Mouse (Mus musculus) MEL (cell line): ENCODE data around the gene Gm11554. TPM values are rescaled to one million over a fixed set of nuclear protein-coding genes. Genes with fewer than 3 reads are reported as not detected.
"Not testable (repeated sequence)": the region's sequence is repeated elsewhere in the genome, so short reads cannot be mapped to it uniquely, and the experiment has no call there.

Experiments
- DNase-seq: peaks from one replicate; pipeline ENCODE4 v3.0.0; 2011; ENCODE audit warnings: low read depth, low spot score
- H3K27ac ChIP-seq: 2 replicates; pipeline ENCODE4 v1.5.1; 2012; ENCODE audit warnings: low read depth, mild to moderate bottlenecking, control low read depth, low read length, moderate library complexity; ENCODE audit not compliant: control insufficient read depth
- H3K27me3 ChIP-seq, 2 experiments: fragments of 150-350 bp in 1 of 2; sonication (generic) in 1 of 2; 2 replicates each; pipeline ENCODE4 v1.6.1; 2012; ENCODE audit warnings: low read length in 2 of 2, mild to moderate bottlenecking in 2 of 2, improper control_type of control experiment in 1 of 2, moderate library complexity in 1 of 2; ENCODE audit not compliant: insufficient read depth in 2 of 2, control insufficient read depth in 1 of 2
- H3K36me3 ChIP-seq, 2 experiments: 2 replicates each; pipeline ENCODE4 v1.6.1; 2012 to 2014; ENCODE audit warnings: low read length in 2 of 2, improper control_type of control experiment in 1 of 2, inconsistent platforms in 1 of 2, mild to moderate bottlenecking in 1 of 2; ENCODE audit not compliant: insufficient read depth in 2 of 2, control insufficient read depth in 1 of 2
- H3K4me1 ChIP-seq, 2 experiments: fragments of 150-350 bp in 1 of 2; sonication (generic) in 1 of 2; 2 replicates each; pipeline ENCODE4 v1.6.1; 2012; ENCODE audit warnings: low read length in 2 of 2, improper control_type of control experiment in 1 of 2, mild to moderate bottlenecking in 1 of 2; ENCODE audit not compliant: insufficient read depth in 2 of 2, control insufficient read depth in 1 of 2
- H3K4me3 ChIP-seq, 2 experiments: fragments of 150-350 bp in 1 of 2; sonication (generic) in 1 of 2; 2 replicates each; pipeline ENCODE4 v1.5.1; 2012; ENCODE audit warnings: low read depth in 2 of 2, low read length in 2 of 2, mild to moderate bottlenecking in 2 of 2, moderate library complexity in 2 of 2, control low read depth in 1 of 2, improper control_type of control experiment in 1 of 2; ENCODE audit not compliant: control insufficient read depth in 1 of 2, insufficient read depth in 1 of 2
- H3K79me2 ChIP-seq: 2 replicates; pipeline ENCODE4 v1.6.1; 2012; ENCODE audit warnings: mild to moderate bottlenecking, low read length, moderate library complexity; ENCODE audit not compliant: control insufficient read depth, poor library complexity, insufficient read depth
- H3K9ac ChIP-seq: 2 replicates; pipeline ENCODE4 v1.6.1; 2012; ENCODE audit warnings: low read depth, mild to moderate bottlenecking, control low read depth, low read length, moderate library complexity; ENCODE audit not compliant: control insufficient read depth, poor library complexity, severe bottlenecking
- H3K9me3 ChIP-seq: fragments of 150-350 bp; sonication (generic); replicated peaks from 2 replicates; pipeline ENCODE4 v1.6.1; 2012; ENCODE audit warnings: mild to moderate bottlenecking, low read length, improper control_type of control experiment, moderate library complexity; ENCODE audit not compliant: insufficient read depth
- BHLHE40 ChIP-seq: IDR thresholded peaks from 2 replicates; pipeline ENCODE4 v1.6.1; 2012; ENCODE audit warnings: low read depth, mild to moderate bottlenecking, inconsistent platforms, low read length, improper control_type of control experiment, borderline replicate concordance
- ELF1 ChIP-seq: IDR thresholded peaks from 2 replicates; pipeline ENCODE4 v1.6.1; 2014; ENCODE audit warnings: low read depth, mild to moderate bottlenecking, inconsistent platforms, low read length, improper control_type of control experiment, moderate library complexity
- EP300 ChIP-seq, 2 experiments: IDR thresholded peaks; 2 replicates each; pipeline ENCODE4 v1.6.1; 2011; ENCODE audit warnings: improper control_type of control experiment in 2 of 2, low read length in 2 of 2, low read depth in 1 of 2, mild to moderate bottlenecking in 1 of 2
- ETS1 ChIP-seq: IDR thresholded peaks from 2 replicates; pipeline ENCODE4 v1.6.1; 2012; ENCODE audit warnings: low read depth, mild to moderate bottlenecking, inconsistent platforms, low read length, improper control_type of control experiment, moderate library complexity
- GATA1 ChIP-seq: IDR thresholded peaks from 2 replicates; pipeline ENCODE4 v1.6.1; 2011; ENCODE audit warnings: low read depth, low read length, improper control_type of control experiment
- HCFC1 ChIP-seq: IDR thresholded peaks from 2 replicates; pipeline ENCODE4 v1.6.1; 2012; ENCODE audit warnings: low read depth, mild to moderate bottlenecking, inconsistent platforms, low read length, improper control_type of control experiment, moderate library complexity
- JUND ChIP-seq: IDR thresholded peaks from 2 replicates; pipeline ENCODE4 v1.6.1; 2011; ENCODE audit warnings: low read depth, mild to moderate bottlenecking, improper control_type of control experiment, low read length
- MAFK ChIP-seq: IDR thresholded peaks from 2 replicates; pipeline ENCODE4 v1.6.1; 2011; ENCODE audit warnings: low read depth, mild to moderate bottlenecking, low read length, improper control_type of control experiment, borderline replicate concordance
- MYB ChIP-seq: IDR thresholded peaks from 2 replicates; pipeline ENCODE4 v1.6.1; 2011; ENCODE audit warnings: mild to moderate bottlenecking, low read depth, low read length, improper control_type of control experiment
- MYC ChIP-seq: IDR thresholded peaks from 2 replicates; pipeline ENCODE4 v1.6.1; 2011; ENCODE audit warnings: low read depth, mild to moderate bottlenecking, low read length, improper control_type of control experiment, moderate library complexity
- NELFE ChIP-seq: IDR thresholded peaks from 2 replicates; pipeline ENCODE4 v1.6.1; 2011; ENCODE audit warnings: low read depth, low read length, improper control_type of control experiment
- POLR2AphosphoS2 ChIP-seq: IDR thresholded peaks from 2 replicates; pipeline ENCODE4 v1.6.1; 2011; ENCODE audit warnings: low read length, improper control_type of control experiment
- RCOR1 ChIP-seq: IDR thresholded peaks from 2 replicates; pipeline ENCODE4 v1.6.1; 2012; ENCODE audit warnings: low read depth, mild to moderate bottlenecking, inconsistent platforms, low read length, improper control_type of control experiment
- SIN3A ChIP-seq: IDR thresholded peaks from 2 replicates; pipeline ENCODE4 v1.6.1; 2012; ENCODE audit warnings: low read length, improper control_type of control experiment, inconsistent platforms
- SMC3 ChIP-seq: IDR thresholded peaks from 2 replicates; pipeline ENCODE4 v1.6.1; 2011; ENCODE audit warnings: low read depth, low read length, improper control_type of control experiment
- TAL1 ChIP-seq: IDR thresholded peaks from 2 replicates; pipeline ENCODE4 v1.6.1; 2012; ENCODE audit warnings: mild to moderate bottlenecking, inconsistent platforms, low read length, moderate library complexity, mixed read lengths
- TCF12 ChIP-seq: IDR thresholded peaks from 2 replicates; pipeline ENCODE4 v1.6.1; 2014; ENCODE audit warnings: low read depth, mild to moderate bottlenecking, inconsistent platforms, low read length, improper control_type of control experiment, moderate library complexity
- UBTF ChIP-seq: IDR thresholded peaks from 2 replicates; pipeline ENCODE4 v1.6.1; 2012; ENCODE audit warnings: low read depth, mild to moderate bottlenecking, inconsistent platforms, low read length, improper control_type of control experiment, moderate library complexity, borderline replicate concordance; ENCODE audit not compliant: insufficient read depth
- USF1 ChIP-seq: IDR thresholded peaks from 2 replicates; pipeline ENCODE4 v1.6.1; 2014; ENCODE audit warnings: low read depth, mild to moderate bottlenecking, inconsistent platforms, low read length, improper control_type of control experiment, moderate library complexity
- ZC3H11A ChIP-seq: IDR thresholded peaks from 2 replicates; pipeline ENCODE4 v1.6.1; 2012; ENCODE audit warnings: low read depth, mild to moderate bottlenecking, inconsistent platforms, low read length, improper control_type of control experiment
- ZMIZ1 ChIP-seq: IDR thresholded peaks from 2 replicates; pipeline ENCODE4 v1.6.1; 2012; ENCODE audit warnings: low read depth, mild to moderate bottlenecking, inconsistent platforms, low read length, improper control_type of control experiment, moderate library complexity
- polyA plus RNA-seq, 2 experiments: library from polyadenylated mRNA; stranded (reverse) in 1 of 2; unstranded in 1 of 2; fragments of >175 nt in 1 of 2; fragments of >200 nt in 1 of 2; gene quantifications; 2 replicates each; pipeline versions ENCODE4 v1.2.1 to v1.2.4; 2012; ENCODE audit warnings: low replicate concordance in 2 of 2, low read depth in 1 of 2; ENCODE audit not compliant: insufficient read length in 2 of 2, insufficient read depth in 1 of 2, missing spikeins in 1 of 2
- total RNA-seq: library from RNA; depleted of rRNA; stranded (reverse); fragments of 300-350 nt; gene quantifications from 2 replicates; pipeline ENCODE4 v1.2.3, GENCODE M21; 2012

Gene Gm11554
- total and polyA plus RNA-seq, 3 experiments = not detected

DNA sequence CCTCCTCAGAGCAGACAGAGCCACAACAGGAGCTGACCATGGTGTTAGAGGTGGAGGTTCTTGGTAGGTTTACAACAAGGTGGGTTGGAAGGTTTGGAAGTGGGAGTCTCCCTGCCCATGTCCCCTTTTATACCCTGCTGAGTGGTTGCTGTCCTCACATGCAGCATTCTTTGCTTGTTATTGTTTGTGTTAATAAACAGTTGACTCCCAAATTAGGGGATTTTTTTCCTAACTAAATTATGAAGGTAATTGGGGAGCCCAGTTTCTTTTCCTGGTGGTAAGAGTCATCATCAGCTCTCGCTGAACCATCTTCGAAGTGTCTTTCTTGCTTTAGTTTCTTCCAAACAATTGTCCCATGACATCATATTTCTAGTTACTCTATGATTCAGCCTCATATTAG is 23.6 kb downstream of the Gm11554 start, which contains the start of gene Krtap4-8:
TSS of gene Krtap4-8 (minus strand) at position 101 of the 400 bp plus-strand sequence.
- no peaks in the 10 kb centered on the region for H3K36me3 ChIP-seq
- no peak for TF ChIP-seq ZC3H11A
- TF ChIP-seq TCF12 = no peak
- TF ChIP-seq MAFK = no peak
- TF ChIP-seq ELF1 = no peak
- TF ChIP-seq TAL1 = no peak
- no peak for TF ChIP-seq MYC
- TF ChIP-seq BHLHE40 = no peak
- TF ChIP-seq SMC3 = no peak
- no peak for TF ChIP-seq POLR2AphosphoS2
- no peak for TF ChIP-seq SIN3A
- TF ChIP-seq USF1 = no peak
- TF ChIP-seq ETS1 = no peak
- no peak for TF ChIP-seq MYB
- no peak for TF ChIP-seq ZMIZ1
- no peak for TF ChIP-seq HCFC1
- TF ChIP-seq RCOR1 = no peak
- no peak for DNase-seq
- H3K27me3 ChIP-seq = no peaks in the 10 kb centered on the region
- no peak within 1 kb of the TSS for H3K9ac ChIP-seq
- no peaks in the 10 kb centered on the region for H3K4me1 ChIP-seq
- no peaks in the 10 kb centered on the region for H3K9me3 ChIP-seq
- no peak within 1 kb of the TSS for H3K4me3 ChIP-seq
- no peak within 1 kb of the TSS for H3K27ac ChIP-seq
- no peaks in the 10 kb centered on the region for H3K79me2 ChIP-seq

DNA sequence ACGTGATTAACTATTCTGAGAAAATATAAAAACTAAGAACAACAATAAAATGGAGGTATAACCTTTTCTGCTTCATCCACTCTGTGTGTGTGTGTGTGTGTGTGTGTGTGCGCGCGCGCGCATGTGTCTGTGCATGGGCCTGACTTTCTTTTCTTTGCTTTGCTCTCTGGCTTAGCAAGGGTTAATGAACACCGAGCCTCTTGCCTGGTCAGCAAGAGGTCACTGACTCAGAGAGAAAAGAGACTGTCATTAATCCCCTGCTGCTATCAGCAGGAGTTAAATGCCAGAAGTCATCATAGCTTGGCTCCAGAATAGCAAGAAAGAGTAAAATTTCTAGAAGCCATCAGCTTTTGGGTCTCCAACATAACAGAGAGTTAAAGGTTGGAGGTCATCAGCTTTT is 25.8 kb downstream of the Gm11554 start:
- Histone ChIP-seq H3K27ac (no peak overlapping the region), H3K36me3 (no peaks in the 10 kb centered on the region), H3K4me1 (no peaks in the 10 kb centered on the region), H3K27me3 (no peaks in the 10 kb centered on the region), H3K4me3 (no peak overlapping the region), H3K79me2 (no peaks in the 10 kb centered on the region), H3K9ac (no peak overlapping the region), H3K9me3 (no peaks in the 10 kb centered on the region)
- TF ChIP-seq JUND (no peak), BHLHE40 (no peak), ZMIZ1 (no peak), MAFK (no peak), NELFE (no peak), EP300 (IDR thresholded peaks at IDR 0.05; ENCODE audit: low read depth in 1 of 2, low read length in 2 of 2) (no peak), USF1 (no peak), POLR2AphosphoS2 (no peak), UBTF (no peak), GATA1 (no peak), TAL1 (no peak)
- DNase-seq = no peak

DNA sequence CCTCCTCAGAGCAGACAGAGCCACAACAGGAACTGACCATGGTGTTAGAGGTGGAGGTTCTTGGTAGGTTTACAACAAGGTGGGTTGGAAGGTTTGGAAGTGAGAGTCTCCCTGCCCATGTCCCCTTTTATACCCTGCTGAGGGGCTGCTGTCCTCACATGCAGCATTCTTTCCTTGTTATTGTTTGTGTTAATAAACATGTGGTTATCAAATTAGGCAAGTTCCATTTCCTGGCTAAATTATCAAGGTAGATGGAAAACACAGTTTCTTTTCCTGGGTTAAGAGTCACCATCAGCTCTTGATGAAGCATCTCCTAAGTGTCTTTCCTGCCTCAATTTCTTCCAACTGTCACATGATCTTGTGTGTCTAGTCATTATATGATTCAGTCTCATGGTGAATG is 31.4 kb downstream of the Gm11554 start, which contains the start of gene Gm11595:
TSS of gene Gm11595 (minus strand) at position 101 of the 400 bp plus-strand sequence.
- not testable (repeated sequence) for H3K36me3 ChIP-seq, H3K27ac ChIP-seq, DNase-seq, H3K79me2 ChIP-seq, H3K9me3 ChIP-seq, H3K4me1 ChIP-seq, H3K4me3 ChIP-seq, H3K27me3 ChIP-seq, H3K9ac ChIP-seq
